ENCODE assay signal across 13 mouse cellular contexts in the genomic region with DNA sequence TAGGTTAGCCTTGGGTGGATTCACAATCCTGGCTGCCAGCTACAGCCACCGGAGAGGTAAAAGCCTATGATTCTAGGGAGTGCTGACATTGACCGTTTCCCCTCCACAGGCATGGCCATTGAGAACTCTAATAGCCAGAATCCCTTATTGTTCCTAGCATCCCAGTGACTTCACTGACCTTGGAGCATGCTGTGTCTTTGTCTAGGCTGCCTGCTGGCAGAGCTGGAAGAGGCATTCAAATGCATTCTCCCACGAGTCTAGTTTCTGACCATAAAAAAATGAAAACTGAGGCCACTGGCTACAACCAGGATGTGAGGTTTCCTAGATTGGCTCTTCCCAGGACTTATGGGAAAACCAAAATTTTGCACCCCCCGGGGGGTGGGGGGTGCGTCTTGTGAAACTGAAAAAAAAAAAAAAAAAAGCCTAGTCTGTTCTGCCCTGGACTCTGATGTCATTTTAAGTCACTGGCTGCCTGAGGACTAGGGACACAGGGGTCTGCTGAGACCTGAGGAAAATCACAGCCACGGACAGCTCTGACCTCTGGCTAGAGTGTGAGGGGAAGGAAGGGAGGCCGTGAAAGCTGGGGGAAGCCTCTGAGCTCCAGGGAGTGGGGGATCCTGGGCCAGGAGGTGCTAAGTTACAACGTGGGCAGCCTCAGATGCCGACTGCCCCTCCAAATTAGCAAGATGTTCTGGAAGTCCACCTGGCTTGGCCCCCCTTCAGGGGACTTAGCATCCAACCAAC. TPM values are rescaled to one million over a fixed set of nuclear protein-coding genes. Genes with fewer than 3 reads are reported as not detected.
DNase-seq lines count a peak whose midpoint lies in the region; ATAC-seq and TF ChIP-seq lines count a peak whose summit lies in the region.
"Had no signal": no experiment of that assay in that cellular context is flagged by ENCODE, and none has a peak within 500 bp of the region (broad histone marks: within the 10 kb centered on the region; RNA-seq: fewer than 3 reads in every experiment).

No protein-coding gene starts in this region.

- ATAC-seq in forebrain, postnatal 0 days, result no peak
- no peak for ATAC-seq in forebrain, embryonic 14.5 days
- ATAC-seq in midbrain, embryonic 12.5 days (ENCODE audit: low FRiP score, low read depth), result peak; percentile 61; the same call in 1 of the 2 replicates

- intact Hi-C loops in gastrocnemius, adult 2 months (cut with DNase I), result no loop called here

- H3K9me3 ChIP-seq in forebrain, embryonic 10.5 days, result no peaks in the 10 kb centered on the region
- H3K9me3 ChIP-seq in forebrain, postnatal 0 days (ENCODE audit: low read length), result no peaks in the 10 kb centered on the region
- no peaks in the 10 kb centered on the region for H3K9me3 ChIP-seq in forebrain, embryonic 14.5 days (replicated peaks; ENCODE audit: control insufficient read depth, low read length)
- H3K9me3 ChIP-seq in midbrain, embryonic 12.5 days, result no peaks in the 10 kb centered on the region
- H3K9me3 ChIP-seq: embryonic facial prominence, embryonic 13.5 days had no signal

- no peak overlapping the region for H3K4me3 ChIP-seq in forebrain, embryonic 10.5 days
- no peak overlapping the region for H3K4me3 ChIP-seq in forebrain, postnatal 0 days (ENCODE audit: low read depth, low read length)
- no peak overlapping the region for H3K4me3 ChIP-seq in forebrain, embryonic 14.5 days (ENCODE audit: low read depth, low read length)
- H3K4me3 ChIP-seq in midbrain, embryonic 12.5 days, result no peak overlapping the region
- no peak overlapping the region for H3K4me3 ChIP-seq in gastrocnemius, adult 2 months
- H3K4me3 ChIP-seq: embryonic facial prominence, embryonic 13.5 days had no signal

- H3K4me1 ChIP-seq in forebrain, embryonic 10.5 days, result peaks cover 34% of the 10 kb centered on the region
- H3K4me1 ChIP-seq in forebrain, postnatal 0 days (ENCODE audit: insufficient read depth), result no peaks in the 10 kb centered on the region
- H3K4me1 ChIP-seq in forebrain, embryonic 14.5 days (ENCODE audit: control insufficient read depth, insufficient read depth, low read length), result no peaks in the 10 kb centered on the region
- H3K4me1 ChIP-seq in midbrain, embryonic 12.5 days, result peaks cover 11% of the 10 kb centered on the region
- H3K4me1 ChIP-seq: embryonic facial prominence, embryonic 13.5 days had no signal

- peaks cover 25% of the 10 kb centered on the region; the same call in 1 of the 2 replicates for H3K27me3 ChIP-seq in forebrain, embryonic 10.5 days (ENCODE audit: poor library complexity, severe bottlenecking)
- H3K27me3 ChIP-seq in forebrain, postnatal 0 days (ENCODE audit: insufficient read depth, low read length), result no peaks in the 10 kb centered on the region
- H3K27me3 ChIP-seq in forebrain, embryonic 14.5 days (replicated peaks; ENCODE audit: control insufficient read depth, insufficient read depth, low read length), result no peaks in the 10 kb centered on the region
- H3K27me3 ChIP-seq in midbrain, embryonic 12.5 days, result no peaks in the 10 kb centered on the region
- H3K27me3 ChIP-seq: embryonic facial prominence, embryonic 13.5 days had no signal

- no peak for TF ChIP-seq CTCF in forebrain, postnatal 0 days (IDR thresholded peaks at IDR 0.05; ENCODE audit: low read depth)
- TF ChIP-seq CTCF in gastrocnemius, adult 2 months (IDR thresholded peaks at IDR 0.05), result no peak

- H3K27ac ChIP-seq in forebrain, embryonic 10.5 days, result peak overlapping the region; percentile 79
- no peak overlapping the region for H3K27ac ChIP-seq in forebrain, postnatal 0 days (ENCODE audit: low read depth, low read length)
- H3K27ac ChIP-seq in forebrain, embryonic 14.5 days (ENCODE audit: low read depth, low read length), result no peak overlapping the region
- H3K27ac ChIP-seq in midbrain, embryonic 12.5 days (replicated peaks), result peak overlapping the region; percentile 65
- H3K27ac ChIP-seq in gastrocnemius, adult 2 months, result no peak overlapping the region
- H3K27ac ChIP-seq: embryonic facial prominence, embryonic 13.5 days had no signal

- peaks cover 18% of the 10 kb centered on the region for H3K36me3 ChIP-seq in forebrain, embryonic 10.5 days (replicated peaks)
- 0 out of 2 replicates have a peak, but pooled peaks cover 3% of the 10 kb centered on the region for H3K36me3 ChIP-seq in forebrain, postnatal 0 days (ENCODE audit: insufficient read depth)
- H3K36me3 ChIP-seq in forebrain, embryonic 14.5 days (ENCODE audit: control insufficient read depth, insufficient read depth, low read length), result peaks cover 14% of the 10 kb centered on the region
- peaks cover 8% of the 10 kb centered on the region; the same call in 1 of the 2 replicates for H3K36me3 ChIP-seq in midbrain, embryonic 12.5 days

- DNase-seq in forebrain, embryonic 10.5 days (ENCODE audit: extremely low spot score, low spot score), result peak; percentile 48
- DNase-seq in forebrain, postnatal 0 days, result no peak
- DNase-seq in Muller cell, postnatal 12 days (ENCODE audit: inconsistent ontology term), result peak; percentile 84
- peak; percentile 33 for DNase-seq in forebrain, embryonic 14.5 days (ENCODE audit: low spot score)
- no peak for DNase-seq in left cerebral cortex, adult 9 months (ENCODE audit: low spot score in 2 of 2)
- no peak for DNase-seq in layer of hippocampus, postnatal 25 days (ENCODE audit: extremely low spot score in 1 of 2, low spot score in 1 of 2)
- DNase-seq in gastrocnemius, adult 2 months, result no peak
- DNase-seq: adrenal gland, postnatal 14 days; cerebellum, adult 18-20 months; lung, postnatal 4 days had no signal

- WGBS in forebrain, embryonic 10.5 days, result 20% methylated on average over 9 of the region's 9 CpGs
- WGBS in forebrain, postnatal 0 days, result 20% methylated on average over 9 of the region's 9 CpGs
- WGBS in forebrain, embryonic 14.5 days, result 9% methylated on average over 9 of the region's 9 CpGs
- WGBS in midbrain, embryonic 12.5 days, result 12% methylated on average over 9 of the region's 9 CpGs

- H3K4me2 ChIP-seq in forebrain, postnatal 0 days (ENCODE audit: low read depth), result no peak overlapping the region
- no peak overlapping the region for H3K4me2 ChIP-seq in forebrain, embryonic 14.5 days (ENCODE audit: low read length)
- no peak overlapping the region for H3K4me2 ChIP-seq in midbrain, embryonic 12.5 days (replicated peaks)
- H3K4me2 ChIP-seq: embryonic facial prominence, embryonic 13.5 days; liver, embryonic 11.5 days had no signal

- no peak overlapping the region for H3K9ac ChIP-seq in forebrain, postnatal 0 days
- H3K9ac ChIP-seq in forebrain, embryonic 14.5 days (ENCODE audit: low read length), result no peak overlapping the region
- H3K9ac ChIP-seq in midbrain, embryonic 12.5 days (replicated peaks), result peak overlapping the region; percentile 25; the same call in 1 of the 2 replicates
- H3K9ac ChIP-seq: embryonic facial prominence, embryonic 13.5 days had no signal

RNA-seq across cellular contexts. Expression of a gene that starts 54.4 kb away (rescaled TPM):
- polyA plus RNA-seq in forebrain, embryonic 10.5 days (2016; fragmentation: Nextera tagmentation; extraction: Ambion mirVana), result 6.6 and 6.7 TPM in 2 replicates
- total RNA-seq in forebrain, postnatal 0 days (2014; rRNA removed), result 3.5 and 5.7 TPM in 2 replicates
- polyA plus RNA-seq in forebrain, postnatal 0 days (2015; fragmentation: Nextera tagmentation; extraction: Ambion mirVana), result 6.1 and 7.4 TPM in 2 replicates
- polyA plus RNA-seq in forebrain, embryonic 14.5 days (2014; fragmentation: Nextera tagmentation; extraction: Ambion mirVana), result 6.2 and 6.5 TPM in 2 replicates
- polyA plus RNA-seq in midbrain, embryonic 12.5 days (2016; fragmentation: Nextera tagmentation; extraction: Ambion mirVana), result 7.7 and 10.9 TPM in 2 replicates
- total RNA-seq in layer of hippocampus, postnatal 25 days (2021), result 1 to 10 TPM; 6.4 to 6.9 TPM
- total RNA-seq in gastrocnemius, adult 2 months (2021), result under 1 TPM; 0.66 to 0.75 TPM

Comparison
In these comparisons a context has a peak if more than half of its experiments do, and no peak if none do; other contexts are left out.
1. DNase-seq: peak in forebrain, embryonic 10.5 days (single experiment), Muller cell, postnatal 12 days (single experiment) and forebrain, embryonic 14.5 days (single experiment); none in forebrain, postnatal 0 days (single experiment), left cerebral cortex, adult 9 months (0 of 2), layer of hippocampus, postnatal 25 days (0 of 2) and gastrocnemius, adult 2 months (single experiment).
2. H3K27ac ChIP-seq: peak in forebrain, embryonic 10.5 days (single experiment) and midbrain, embryonic 12.5 days (single experiment); none in forebrain, postnatal 0 days (single experiment), forebrain, embryonic 14.5 days (single experiment) and gastrocnemius, adult 2 months (single experiment).